Mouse (Mus musculus) hindbrain, embryonic 11.5 days (tissue): Measurements from ENCODE around the gene Itpr3. TPM values are rescaled to one million over a fixed set of nuclear protein-coding genes. Genes with fewer than 3 reads are reported as not detected.

Source experiments
- ATAC-seq: fragments of 200-750 bp; cut with Nextera tagmentation; 2 replicates; pipeline ENCODE4 v1.8.0; 2017; ENCODE audit warnings: mild to moderate bottlenecking, moderate TSS enrichment, moderate library complexity; ENCODE audit not compliant: low FRiP score
- DNase-seq: peaks from one replicate; pipeline ENCODE4 v3.0.0-alpha.2; 2015; ENCODE audit warnings: low spot score
- H3K27ac ChIP-seq: fragments of 300-500 bp; sonication (generic); 2 replicates; pipeline ENCODE4 v1.5.1; 2014; ENCODE audit warnings: mild to moderate bottlenecking, low read depth, low read length
- H3K27me3 ChIP-seq: fragments of 300-500 bp; sonication (generic); 2 replicates; pipeline ENCODE4 v1.6.1; 2014; ENCODE audit warnings: mild to moderate bottlenecking, low read length, moderate library complexity, mixed read lengths; ENCODE audit not compliant: control insufficient read depth, insufficient read depth
- H3K36me3 ChIP-seq: fragments of 300-500 bp; sonication (generic); 2 replicates; pipeline ENCODE4 v1.6.1; 2014; ENCODE audit warnings: mild to moderate bottlenecking, low read length, moderate library complexity, mixed read lengths; ENCODE audit not compliant: control insufficient read depth, insufficient read depth
- H3K4me1 ChIP-seq: fragments of 300-500 bp; sonication (generic); replicated peaks from 2 replicates; pipeline ENCODE4 v1.6.1; 2014; ENCODE audit warnings: low read length, mixed read lengths; ENCODE audit not compliant: control insufficient read depth, insufficient read depth
- H3K4me2 ChIP-seq: fragments of 300-500 bp; sonication (generic); replicated peaks from 2 replicates; pipeline ENCODE4 v1.6.1; 2014; ENCODE audit warnings: mild to moderate bottlenecking, low read depth, low read length
- H3K4me3 ChIP-seq: fragments of 300-500 bp; sonication (generic); 2 replicates; pipeline ENCODE4 v1.5.1; 2014; ENCODE audit warnings: low read depth, low read length
- H3K9ac ChIP-seq: fragments of 300-500 bp; sonication (generic); 2 replicates; pipeline ENCODE4 v1.6.1; 2014; ENCODE audit warnings: low read depth, low read length
- H3K9me3 ChIP-seq: fragments of 300-500 bp; sonication (generic); 2 replicates; pipeline ENCODE4 v1.6.1; 2016; ENCODE audit warnings: low read length; ENCODE audit not compliant: control insufficient read depth
- WGBS: fragments of 180-500 bp; shearing (Covaris S2); extraction: QIAGEN DNeasy Blood & Tissue Kit; methylation state at CpG from one replicate; pipeline ENCODE4 v1.1.7; 2014; 5-methylcytosine and 5-hydroxymethylcytosine counted together
- polyA plus RNA-seq: library from polyadenylated mRNA; unstranded; fragments of >200 nt; fragmentation: Nextera tagmentation; extraction: Ambion mirVana; gene quantifications from 2 replicates; pipeline ENCODE4 v1.2.1, GENCODE M21; 2014

Itpr3 gene
- polyA plus RNA-seq, 1 experiment from 2014 or later = 1.3 TPM

DNA sequence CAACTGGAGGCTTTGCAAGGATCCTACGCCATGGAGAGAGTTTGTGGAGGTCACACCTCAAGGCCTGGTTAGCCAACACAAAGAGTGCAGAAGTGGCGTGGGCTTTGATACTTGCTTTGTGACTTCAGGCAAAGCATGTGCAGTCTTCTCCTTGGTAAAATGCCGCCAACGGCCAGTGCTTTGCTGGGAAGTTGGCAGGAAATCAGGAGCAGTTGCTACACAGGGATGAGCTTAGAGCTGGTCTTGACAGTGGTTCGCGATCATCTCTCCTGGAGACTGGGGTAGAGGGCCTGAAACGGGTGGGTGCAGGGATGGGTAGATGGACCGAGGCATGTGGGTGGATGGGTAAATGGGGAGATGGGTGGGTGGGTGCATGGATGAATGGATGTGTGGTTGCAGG, 15.3 kb downstream of the Itpr3 start:
- no peaks in the 10 kb centered on the region for H3K36me3 ChIP-seq
- H3K27ac ChIP-seq = no peak overlapping the region
- H3K9ac ChIP-seq = no peak overlapping the region
- no peak for DNase-seq
- ATAC-seq = no peak
- H3K4me3 ChIP-seq = no peak overlapping the region
- H3K4me1 ChIP-seq = peaks cover 5% of the 10 kb centered on the region
- H3K27me3 ChIP-seq = no peaks in the 10 kb centered on the region
- H3K4me2 ChIP-seq = no peak overlapping the region
- WGBS = 94% methylated on average over 8 of the region's 8 CpGs
- no peaks in the 10 kb centered on the region for H3K9me3 ChIP-seq

DNA sequence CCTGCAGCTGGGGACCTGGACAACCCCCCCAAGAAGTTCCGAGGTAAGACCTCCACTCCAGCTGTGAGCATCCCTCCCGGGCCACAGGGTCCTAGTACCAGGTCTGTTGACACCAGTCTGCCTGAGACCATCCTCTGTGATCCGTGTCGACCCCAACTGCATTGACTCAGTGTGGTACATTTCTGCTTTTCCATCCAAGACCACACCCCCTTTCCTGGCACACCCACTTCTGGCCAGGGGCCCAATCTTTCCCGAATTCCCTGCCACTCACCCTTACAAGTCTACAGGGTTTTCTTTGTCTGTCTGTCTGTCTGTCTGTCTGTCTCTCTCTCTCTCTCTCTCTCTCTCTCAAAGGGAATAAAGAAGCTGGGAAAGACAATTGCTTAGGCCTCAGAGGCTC, 16.0 kb downstream of the Itpr3 start:
- H3K4me1 ChIP-seq = peaks cover 5% of the 10 kb centered on the region
- no peak for ATAC-seq

DNA sequence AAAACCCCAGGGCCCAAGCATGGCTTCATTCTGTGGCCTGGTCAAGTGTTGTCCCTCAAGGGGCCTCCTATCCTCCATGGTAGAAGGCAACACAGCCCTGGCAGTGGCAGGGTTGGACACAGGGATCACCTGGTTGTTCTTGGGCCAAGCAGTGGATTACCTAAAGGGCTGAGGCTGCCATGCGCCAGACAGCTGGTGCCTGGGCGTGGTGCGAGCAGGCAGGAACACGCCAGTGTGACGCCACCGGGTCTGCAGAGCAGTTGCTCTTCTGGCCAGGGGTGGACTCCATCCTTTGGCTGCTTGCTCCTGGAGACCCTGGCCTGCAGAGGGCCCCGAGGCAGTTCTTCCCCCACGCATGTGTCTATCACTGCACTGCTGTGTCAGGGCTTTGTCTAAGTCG, 16.7 kb downstream of the Itpr3 start:
- WGBS = 79% methylated on average over 9 of the region's 9 CpGs
- ATAC-seq = no peak

More for the DNA sequence above, 16.0 kb downstream of the Itpr3 start:
- H3K27ac ChIP-seq = no peak overlapping the region
- no peaks in the 10 kb centered on the region for H3K27me3 ChIP-seq
- H3K4me2 ChIP-seq = no peak overlapping the region
- H3K36me3 ChIP-seq = no peaks in the 10 kb centered on the region
- no peak overlapping the region for H3K4me3 ChIP-seq
- no peak overlapping the region for H3K9ac ChIP-seq
- H3K9me3 ChIP-seq = peaks cover 3% of the 10 kb centered on the region; the same call in 1 of the 2 replicates
- DNase-seq = no peak
- 80% methylated on average over 5 of the region's 5 CpGs for WGBS

DNA sequence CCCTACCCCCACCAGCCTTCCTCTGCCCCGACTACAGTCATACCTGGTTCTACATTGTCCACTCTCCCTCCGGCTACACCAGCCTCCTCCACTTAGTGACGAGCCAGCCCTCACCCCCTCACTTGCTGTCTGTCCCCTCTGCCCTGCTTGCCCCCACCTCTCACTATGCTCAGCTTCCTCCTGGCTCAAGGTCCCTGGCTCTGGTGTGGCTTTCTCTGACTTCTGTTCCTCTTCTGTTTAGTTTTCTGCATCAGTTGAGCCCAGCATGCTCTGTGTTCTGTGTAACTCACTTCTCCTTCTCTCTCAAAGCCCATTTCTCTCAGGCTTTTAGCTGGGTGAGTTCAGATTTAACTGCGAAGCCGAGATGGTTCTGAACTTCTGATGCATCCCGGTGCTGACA, 17.1 kb downstream of the Itpr3 start:
- no peak overlapping the region for H3K27ac ChIP-seq
- no peak for DNase-seq
- no peaks in the 10 kb centered on the region for H3K36me3 ChIP-seq
- 67% methylated on average over 6 of the region's 6 CpGs for WGBS
- H3K4me1 ChIP-seq = peaks cover 5% of the 10 kb centered on the region
- H3K4me2 ChIP-seq = no peak overlapping the region
- H3K27me3 ChIP-seq = no peaks in the 10 kb centered on the region
- H3K9ac ChIP-seq = no peak overlapping the region
- ATAC-seq = no peak
- H3K9me3 ChIP-seq = peaks cover 3% of the 10 kb centered on the region; the same call in 1 of the 2 replicates
- H3K4me3 ChIP-seq = no peak overlapping the region

More for the DNA sequence above, 16.7 kb downstream of the Itpr3 start:
- Histone ChIP-seq H3K27me3 (no peaks in the 10 kb centered on the region), H3K36me3 (no peaks in the 10 kb centered on the region), H3K4me2 (no peak overlapping the region), H3K9me3 (peaks cover 3% of the 10 kb centered on the region; the same call in 1 of the 2 replicates), H3K4me1 (peaks cover 5% of the 10 kb centered on the region), H3K27ac (no peak overlapping the region), H3K9ac (no peak overlapping the region), H3K4me3 (no peak overlapping the region)
- no peak for DNase-seq

DNA sequence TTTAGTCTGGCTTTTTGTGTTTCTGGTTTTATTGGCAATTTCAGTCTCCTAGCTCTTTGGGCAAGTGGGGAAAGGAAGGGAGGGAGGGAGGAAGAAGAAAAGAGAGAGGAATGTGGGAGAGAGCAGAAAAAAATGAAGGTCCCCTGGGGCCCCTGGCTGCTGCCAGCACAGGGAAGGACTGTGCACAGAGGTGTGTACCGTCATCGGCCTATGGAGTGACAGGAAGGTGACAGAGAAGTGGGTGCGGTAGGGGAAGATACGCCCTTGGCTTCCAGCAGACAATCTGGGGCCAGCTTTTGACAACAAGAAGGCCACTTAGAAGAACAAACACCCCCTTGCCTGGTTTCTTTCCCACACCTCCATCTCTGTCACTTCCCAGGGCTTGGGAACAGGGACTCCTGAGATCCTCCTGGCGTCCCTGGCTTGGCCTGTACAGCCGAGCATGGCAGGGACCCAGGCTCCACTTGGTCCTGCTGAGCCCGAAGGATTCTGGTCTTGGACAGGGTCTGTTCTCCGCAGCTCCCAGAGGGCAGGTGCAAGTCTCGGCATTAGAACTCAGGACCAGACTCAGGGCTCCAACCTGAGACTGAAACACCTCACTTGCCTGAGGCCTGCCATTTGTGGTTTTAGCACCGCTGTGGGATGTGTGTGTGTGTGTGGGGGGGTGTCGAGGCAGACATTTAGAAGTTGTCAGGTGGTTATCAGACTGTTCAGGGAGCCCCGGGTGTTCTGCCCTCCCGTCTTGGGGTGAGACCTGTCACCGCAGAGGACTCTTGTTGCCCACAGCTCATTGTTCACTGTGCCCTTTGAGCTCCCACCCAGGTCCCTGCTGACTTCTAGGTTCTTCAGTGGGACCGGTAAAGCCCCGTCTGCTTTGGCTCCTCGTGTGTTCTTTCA, 18.0 kb downstream of the Itpr3 start:
- no peak for ATAC-seq

DNA sequence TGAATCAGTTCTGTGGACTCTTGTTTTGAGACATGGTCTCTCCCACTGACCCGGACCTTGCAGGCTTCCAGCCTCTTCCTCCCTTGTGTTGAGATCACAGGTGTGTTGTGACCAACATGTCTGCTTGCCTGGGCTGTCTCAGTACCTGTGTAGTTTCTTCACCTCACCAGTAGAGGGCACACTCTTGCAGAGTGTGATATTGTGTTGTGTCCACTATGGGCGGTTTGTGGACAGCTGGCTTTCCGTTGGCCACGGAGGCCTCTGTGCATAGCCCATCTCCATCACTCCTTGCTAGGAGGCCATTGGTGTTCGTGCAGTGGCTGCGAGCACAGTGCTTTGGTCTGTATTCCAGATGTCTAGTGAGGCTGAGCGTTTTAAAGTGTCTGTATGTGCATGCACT, 20.0 kb downstream of the Itpr3 start:
- DNase-seq (no peak), ATAC-seq (no peak)
- Histone ChIP-seq H3K4me2 (no peak overlapping the region), H3K4me3 (no peak overlapping the region), H3K27me3 (no peaks in the 10 kb centered on the region), H3K27ac (no peak overlapping the region), H3K36me3 (no peaks in the 10 kb centered on the region), H3K9ac (no peak overlapping the region), H3K9me3 (peaks cover 3% of the 10 kb centered on the region; the same call in 1 of the 2 replicates), H3K4me1 (no peaks in the 10 kb centered on the region)
- WGBS = 96% methylated on average over 7 of the region's 7 CpGs

More for the DNA sequence above, 18.0 kb downstream of the Itpr3 start:
- H3K27me3 ChIP-seq = no peaks in the 10 kb centered on the region
- peaks cover 3% of the 10 kb centered on the region; the same call in 1 of the 2 replicates for H3K9me3 ChIP-seq
- no peak overlapping the region for H3K4me2 ChIP-seq
- no peak overlapping the region for H3K27ac ChIP-seq
- no peaks in the 10 kb centered on the region for H3K36me3 ChIP-seq
- no peak overlapping the region for H3K4me3 ChIP-seq
- no peak overlapping the region for H3K9ac ChIP-seq
- WGBS = 85% methylated on average over 17 of the region's 17 CpGs
- no peaks in the 10 kb centered on the region for H3K4me1 ChIP-seq
- DNase-seq = no peak

DNA sequence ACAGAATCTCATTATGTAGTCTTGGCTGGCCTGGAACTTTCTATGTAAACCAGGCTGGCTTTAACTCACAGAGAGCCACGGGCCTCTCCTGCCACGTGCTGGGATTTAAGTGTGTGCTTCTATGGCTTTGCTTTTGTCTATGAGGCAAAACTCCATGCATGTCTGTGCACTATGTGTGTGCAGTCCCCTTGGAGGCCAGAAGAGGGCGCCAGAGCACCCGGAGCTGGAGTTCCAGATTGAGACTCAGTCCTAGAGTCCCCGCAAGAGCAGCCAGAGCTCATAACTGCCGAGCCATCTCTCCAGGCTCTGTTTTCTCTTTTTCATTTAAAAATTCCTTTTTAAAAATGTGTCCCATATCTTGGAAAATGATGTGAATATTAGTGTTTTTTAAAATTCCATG, 20.8 kb downstream of the Itpr3 start:
- Histone ChIP-seq H3K27me3 (no peaks in the 10 kb centered on the region), H3K4me1 (no peaks in the 10 kb centered on the region), H3K4me2 (no peak overlapping the region), H3K4me3 (no peak overlapping the region), H3K27ac (no peak overlapping the region), H3K9me3 (peaks cover 3% of the 10 kb centered on the region; the same call in 1 of the 2 replicates), H3K9ac (no peak overlapping the region), H3K36me3 (no peaks in the 10 kb centered on the region)
- ATAC-seq = no peak
- peak; percentile 27 for DNase-seq
- 76% methylated on average over 6 of the region's 6 CpGs for WGBS

DNA sequence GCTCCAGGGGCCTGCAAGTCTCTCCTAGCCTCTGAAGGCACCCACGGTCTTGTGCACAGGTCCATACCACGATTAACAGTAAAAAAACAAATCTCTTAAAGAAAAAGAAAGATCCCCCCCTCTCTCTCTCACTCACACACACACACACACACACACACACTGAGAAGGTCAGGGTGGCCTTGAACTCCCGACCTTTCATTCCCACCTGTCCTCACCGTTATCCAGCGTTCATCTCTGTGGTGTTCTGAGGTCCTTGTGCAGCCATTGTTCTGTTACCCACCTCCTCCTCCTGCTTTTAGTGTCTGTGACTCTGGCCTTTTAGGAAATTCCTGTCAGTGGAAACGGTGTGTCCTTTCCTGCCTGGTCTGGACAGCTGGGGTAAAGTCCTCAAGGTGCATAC, 21.4 kb downstream of the Itpr3 start:
- no peak for ATAC-seq
- Histone ChIP-seq H3K27ac (no peak overlapping the region), H3K4me1 (no peaks in the 10 kb centered on the region), H3K4me2 (no peak overlapping the region), H3K9me3 (peaks cover 3% of the 10 kb centered on the region; the same call in 1 of the 2 replicates), H3K9ac (no peak overlapping the region), H3K36me3 (no peaks in the 10 kb centered on the region), H3K27me3 (no peaks in the 10 kb centered on the region), H3K4me3 (no peak overlapping the region)
- DNase-seq = no peak
- 84% methylated on average over 6 of the region's 6 CpGs for WGBS

DNA sequence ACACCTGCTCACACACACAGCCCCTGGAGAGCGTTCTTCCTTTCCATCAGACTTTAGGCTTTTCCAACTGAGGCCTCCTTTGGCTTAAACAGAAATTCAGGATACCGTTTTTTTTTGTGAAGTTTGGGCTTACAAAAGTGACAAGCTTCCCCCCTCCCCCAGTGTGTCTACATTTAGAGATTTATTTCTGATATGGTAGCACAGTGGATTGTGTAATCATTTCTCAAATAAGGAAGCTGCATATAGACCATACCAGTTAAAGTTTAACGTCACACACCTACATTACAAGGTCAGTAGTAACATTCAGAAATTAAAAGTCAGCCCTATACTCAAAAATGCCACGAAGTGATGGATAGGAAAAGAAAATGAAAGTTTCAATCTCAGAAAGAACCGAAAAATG, 24.8 kb downstream of the Itpr3 start:
- no peak overlapping the region for H3K9ac ChIP-seq
- H3K36me3 ChIP-seq = no peaks in the 10 kb centered on the region
- DNase-seq (no peak), ATAC-seq (no peak)
- no peak overlapping the region for H3K4me3 ChIP-seq
- H3K27me3 ChIP-seq = no peaks in the 10 kb centered on the region
- H3K27ac ChIP-seq = no peak overlapping the region
- WGBS = 87% methylated on average over 5 of the region's 5 CpGs
- H3K4me1 ChIP-seq = no peaks in the 10 kb centered on the region
- H3K9me3 ChIP-seq = peaks cover 3% of the 10 kb centered on the region; the same call in 1 of the 2 replicates
- H3K4me2 ChIP-seq = no peak overlapping the region
